Mouse (Mus musculus): Measurements from ENCODE around the gene Klhl36.

Gene Klhl36

GRCm38 (mm10) chr8:119881301-119881700, 19.2 kb downstream of the Klhl36 start:
- in situ Hi-C loops (cut with MboI, MseI): no loop called here

- in situ Hi-C loops (cut with MboI, MseI): no loop called here
These were observed 19.9 kb downstream of the Klhl36 start for GRCm38 (mm10) chr8:119881917-119882316.

GRCm38 (mm10) chr8:119883281-119883680, 21.2 kb downstream of the Klhl36 start:
- in situ Hi-C loops (cut with MboI, MseI): no loop called here

GRCm38 (mm10) chr8:119885612-119886011, 23.5 kb downstream of the Klhl36 start:
- in situ Hi-C loops (cut with MboI, MseI): no loop called here

GRCm38 (mm10) chr8:119887130-119887529, 25.1 kb downstream of the Klhl36 start:
- in situ Hi-C loops (cut with MboI, MseI): no loop called here

- in situ Hi-C loops (cut with MboI, MseI): no loop called here
These were observed 25.9 kb downstream of the Klhl36 start for GRCm38 (mm10) chr8:119888012-119888411.

- in situ Hi-C loops (cut with MboI, MseI): no loop called here
These were observed 35.0 kb downstream of the Klhl36 start for GRCm38 (mm10) chr8:119897069-119897468.

GRCm38 (mm10) chr8:119897933-119898332, 35.9 kb downstream of the Klhl36 start:
- in situ Hi-C loops (cut with MboI, MseI): no loop called here

- in situ Hi-C loops (cut with MboI, MseI): no loop called here
These were observed 39.3 kb downstream of the Klhl36 start for GRCm38 (mm10) chr8:119901349-119901748.

GRCm38 (mm10) chr8:119901952-119902351, 39.9 kb downstream of the Klhl36 start:
- in situ Hi-C loops (cut with MboI, MseI): no loop called here

- in situ Hi-C loops (cut with MboI, MseI): no loop called here
These were observed 42.4 kb downstream of the Klhl36 start for GRCm38 (mm10) chr8:119904323-119904911.

GRCm38 (mm10) chr8:119909944-119910546, 48.0 kb downstream of the Klhl36 start, which contains the start of gene Usp10:
Usp10 (plus strand) TSS chr8:119910360.
- in situ Hi-C loops (cut with MboI, MseI): loop anchor here (5.0 kb wide), 1 partner anchor 483 kb away; no protein-coding TSS in a partner anchor

GRCm38 (mm10) chr8:119910547-119911257, 48.6 kb downstream of the Klhl36 start, which contains the start of gene Gm20388:
Gm20388 (plus strand) TSS chr8:119910841.
- in situ Hi-C loops (cut with MboI, MseI): loop anchor here (5.0 kb wide), 1 partner anchor 483 kb away; no protein-coding TSS in a partner anchor

- in situ Hi-C loops (cut with MboI, MseI): loop anchor here (5.0 kb wide), 1 partner anchor 484 kb away; no protein-coding TSS in a partner anchor
These were observed 49.3 kb downstream of the Klhl36 start for GRCm38 (mm10) chr8:119911258-119911962.

GRCm38 (mm10) chr8:119912643-119913042, 50.6 kb downstream of the Klhl36 start:
- in situ Hi-C loops (cut with MboI, MseI): loop anchor here (5.0 kb wide), 1 partner anchor 485 kb away; no protein-coding TSS in a partner anchor

GRCm38 (mm10) chr8:119913181-119913580, 51.1 kb downstream of the Klhl36 start:
- in situ Hi-C loops (cut with MboI, MseI): loop anchor here (5.0 kb wide), 1 partner anchor 486 kb away; no protein-coding TSS in a partner anchor

GRCm38 (mm10) chr8:119914161-119914560, 52.1 kb downstream of the Klhl36 start:
- in situ Hi-C loops (cut with MboI, MseI): loop anchor here (5.0 kb wide), 1 partner anchor 487 kb away; no protein-coding TSS in a partner anchor

- in situ Hi-C loops (cut with MboI, MseI): no loop called here
These were observed 53.2 kb downstream of the Klhl36 start for GRCm38 (mm10) chr8:119915298-119915697.

GRCm38 (mm10) chr8:119916237-119916892, 54.3 kb downstream of the Klhl36 start:
- in situ Hi-C loops (cut with MboI, MseI): no loop called here

GRCm38 (mm10) chr8:119917415-119917814, 55.3 kb downstream of the Klhl36 start:
- in situ Hi-C loops (cut with MboI, MseI): no loop called here

GRCm38 (mm10) chr8:119918155-119918567, 56.1 kb downstream of the Klhl36 start:
- in situ Hi-C loops (cut with MboI, MseI): no loop called here

Measured in regulatory T cell (primary cell).